Mouse (Mus musculus) heart, adult 8-10 months (tissue): ENCODE data around the gene Gnao1. TPM values are rescaled to one million over a fixed set of nuclear protein-coding genes. Genes with fewer than 3 reads are reported as not detected.

ENCODE experiments used
- DNase-seq: peaks from one replicate; pipeline ENCODE4 v3.0.0; 2022; ENCODE audit warnings: low spot score
- total RNA-seq, 4 experiments: library from RNA; stranded (reverse); gene quantifications; 2 replicates each; pipeline ENCODE4 v1.2.4; 2022

Gnao1 gene
- total RNA-seq, 4 experiments from 2014 or later, result 18.5 to 26.9 (median 21.6) TPM

GRCm38 (mm10) chr8:93893556-93893955 is 83.8 kb downstream of the Gnao1 start:
- DNase-seq, result no peak

GRCm38 (mm10) chr8:93896841-93897551 is 87.2 kb downstream of the Gnao1 start:
- DNase-seq, result peak; percentile 31

GRCm38 (mm10) chr8:93898570-93898969 is 88.8 kb downstream of the Gnao1 start:
- no peak for DNase-seq

- no peak for DNase-seq
Measured at GRCm38 (mm10) chr8:93902040-93902439, 92.3 kb downstream of the Gnao1 start.

GRCm38 (mm10) chr8:93906961-93907360 is 97.2 kb downstream of the Gnao1 start:
- no peak for DNase-seq

- no peak for DNase-seq
Measured at GRCm38 (mm10) chr8:93907987-93908441, 98.2 kb downstream of the Gnao1 start.

- DNase-seq, result no peak
Measured at GRCm38 (mm10) chr8:93908546-93908945, 98.8 kb downstream of the Gnao1 start.

GRCm38 (mm10) chr8:93911715-93912555 is 102.2 kb downstream of the Gnao1 start:
- DNase-seq, result no peak

GRCm38 (mm10) chr8:93917859-93918421 is 108.2 kb downstream of the Gnao1 start:
- no peak for DNase-seq

- DNase-seq, result no peak
Measured at GRCm38 (mm10) chr8:93918580-93918979, 108.8 kb downstream of the Gnao1 start.

GRCm38 (mm10) chr8:93919422-93919821 is 109.7 kb downstream of the Gnao1 start:
- DNase-seq, result no peak

GRCm38 (mm10) chr8:93919916-93920589 is 110.3 kb downstream of the Gnao1 start:
- DNase-seq, result no peak

GRCm38 (mm10) chr8:93920590-93920948 is 110.8 kb downstream of the Gnao1 start:
- DNase-seq, result no peak

- no peak for DNase-seq
Measured at GRCm38 (mm10) chr8:93923897-93924334, 114.2 kb downstream of the Gnao1 start.

GRCm38 (mm10) chr8:93925513-93925912 is 115.7 kb downstream of the Gnao1 start:
- DNase-seq, result no peak

GRCm38 (mm10) chr8:93929233-93929632 is 119.5 kb downstream of the Gnao1 start:
- no peak for DNase-seq

- no peak for DNase-seq
Measured at GRCm38 (mm10) chr8:93931336-93931735, 121.6 kb downstream of the Gnao1 start.

- DNase-seq, result peak; percentile 82
Measured at GRCm38 (mm10) chr8:93932873-93933272, 123.1 kb downstream of the Gnao1 start.

- DNase-seq, result no peak
Measured at GRCm38 (mm10) chr8:93933288-93933687, 123.5 kb downstream of the Gnao1 start.

- no peak for DNase-seq
Measured at GRCm38 (mm10) chr8:93938193-93938592, 128.4 kb downstream of the Gnao1 start.

GRCm38 (mm10) chr8:93940542-93941423 is 131.0 kb downstream of the Gnao1 start:
- DNase-seq, result no peak
